Mouse (Mus musculus): ENCODE measurements around the gene Rtp3. TPM values are rescaled to one million over a fixed set of nuclear protein-coding genes. Genes with fewer than 3 reads are reported as not detected.

The Rtp3 gene
- polyA plus RNA-seq, 1 experiment from 2014 or later, result not detected

- H3K27ac ChIP-seq, result no peak overlapping the region
- no peak overlapping the region for H3K9ac ChIP-seq (replicated peaks)
- 76% methylated on average over 10 of the region's 10 CpGs for WGBS
- H3K27me3 ChIP-seq, result no peaks in the 10 kb centered on the region
- no peaks in the 10 kb centered on the region for H3K4me1 ChIP-seq (replicated peaks)
- no peak for ATAC-seq (ENCODE audit: insufficient number of reproducible peaks, insufficient read depth, low FRiP score, low TSS enrichment, low read depth)
- H3K36me3 ChIP-seq, result no peaks in the 10 kb centered on the region
- 0 out of 2 replicates have a peak, but pooled peaks cover under 1% of the 10 kb centered on the region for H3K9me3 ChIP-seq
- no peak overlapping the region for H3K4me3 ChIP-seq (replicated peaks)
- H3K4me2 ChIP-seq, result no peak overlapping the region
Measured at GRCm38 (mm10) chr9:110999856-111000255, 9.5 kb upstream of the Rtp3 start.

GRCm38 (mm10) chr9:110999056-110999455, 8.7 kb upstream of the Rtp3 start:
- no peaks in the 10 kb centered on the region for H3K9me3 ChIP-seq
- H3K4me3 ChIP-seq (replicated peaks), result no peak overlapping the region
- H3K27ac ChIP-seq, result no peak overlapping the region
- ATAC-seq (ENCODE audit: insufficient number of reproducible peaks, insufficient read depth, low FRiP score, low TSS enrichment, low read depth), result no peak
- no peaks in the 10 kb centered on the region for H3K36me3 ChIP-seq
- H3K9ac ChIP-seq (replicated peaks), result no peak overlapping the region
- H3K4me1 ChIP-seq (replicated peaks), result no peaks in the 10 kb centered on the region
- H3K4me2 ChIP-seq, result no peak overlapping the region
- 90% methylated on average over 2 of the region's 2 CpGs for WGBS
- H3K27me3 ChIP-seq, result no peaks in the 10 kb centered on the region

GRCm38 (mm10) chr9:110997245-110997644, 6.9 kb upstream of the Rtp3 start:
- WGBS, result 3% methylated on average over 5 of the region's 5 CpGs
- H3K9me3 ChIP-seq, result no peaks in the 10 kb centered on the region
- no peak overlapping the region for H3K27ac ChIP-seq
- no peaks in the 10 kb centered on the region for H3K36me3 ChIP-seq
- H3K4me3 ChIP-seq (replicated peaks), result no peak overlapping the region
- no peaks in the 10 kb centered on the region for H3K4me1 ChIP-seq (replicated peaks)
- H3K4me2 ChIP-seq, result no peak overlapping the region
- ATAC-seq (ENCODE audit: insufficient number of reproducible peaks, insufficient read depth, low FRiP score, low TSS enrichment, low read depth), result no peak
- H3K9ac ChIP-seq (replicated peaks), result no peak overlapping the region
- H3K27me3 ChIP-seq, result no peaks in the 10 kb centered on the region

GRCm38 (mm10) chr9:110994716-110995172, 4.4 kb upstream of the Rtp3 start:
- 9% methylated on average over 13 of the region's 13 CpGs for WGBS
- Histone ChIP-seq H3K4me1 (replicated peaks) (no peaks in the 10 kb centered on the region), H3K9me3 (no peaks in the 10 kb centered on the region), H3K4me3 (replicated peaks) (peak overlapping the region; percentile 38), H3K27me3 (no peaks in the 10 kb centered on the region), H3K4me2 (peak overlapping the region; percentile 54), H3K36me3 (no peaks in the 10 kb centered on the region), H3K27ac (no peak overlapping the region), H3K9ac (replicated peaks) (no peak overlapping the region)
- peak; percentile 82; the same call in 1 of the 2 replicates for ATAC-seq (ENCODE audit: insufficient number of reproducible peaks, insufficient read depth, low FRiP score, low TSS enrichment, low read depth)

GRCm38 (mm10) chr9:110993281-110993709, 2.9 kb upstream of the Rtp3 start:
- WGBS, result 60% methylated on average over 3 of the region's 3 CpGs

GRCm38 (mm10) chr9:110989543-110989942, 840 bp downstream of the Rtp3 start:
- H3K27ac ChIP-seq, result no peak overlapping the region
- WGBS, result 91% methylated on average over 2 of the region's 2 CpGs
- no peak overlapping the region for H3K4me3 ChIP-seq (replicated peaks)
- H3K27me3 ChIP-seq, result no peaks in the 10 kb centered on the region
- no peak overlapping the region for H3K4me2 ChIP-seq
- H3K9me3 ChIP-seq, result no peaks in the 10 kb centered on the region
- no peaks in the 10 kb centered on the region for H3K36me3 ChIP-seq
- no peak overlapping the region for H3K9ac ChIP-seq (replicated peaks)
- no peak for ATAC-seq (ENCODE audit: insufficient number of reproducible peaks, insufficient read depth, low FRiP score, low TSS enrichment, low read depth)
- no peaks in the 10 kb centered on the region for H3K4me1 ChIP-seq (replicated peaks)

More at GRCm38 (mm10) chr9:110993281-110993709, 2.9 kb upstream of the Rtp3 start:
- Histone ChIP-seq H3K4me1 (replicated peaks) (no peaks in the 10 kb centered on the region), H3K27ac (no peak overlapping the region), H3K27me3 (no peaks in the 10 kb centered on the region), H3K4me2 (no peak overlapping the region), H3K9ac (replicated peaks) (no peak overlapping the region), H3K4me3 (replicated peaks) (no peak overlapping the region), H3K36me3 (no peaks in the 10 kb centered on the region), H3K9me3 (no peaks in the 10 kb centered on the region)
- ATAC-seq (ENCODE audit: insufficient number of reproducible peaks, insufficient read depth, low FRiP score, low TSS enrichment, low read depth), result no peak

GRCm38 (mm10) chr9:110989141-110989540, 1.2 kb downstream of the Rtp3 start:
- H3K9me3 ChIP-seq, result no peaks in the 10 kb centered on the region
- H3K27ac ChIP-seq, result no peak overlapping the region
- no peaks in the 10 kb centered on the region for H3K4me1 ChIP-seq (replicated peaks)
- no peaks in the 10 kb centered on the region for H3K27me3 ChIP-seq
- no peak for ATAC-seq (ENCODE audit: insufficient number of reproducible peaks, insufficient read depth, low FRiP score, low TSS enrichment, low read depth)
- H3K4me3 ChIP-seq (replicated peaks), result no peak overlapping the region
- WGBS, result 64% methylated on average over 4 of the region's 4 CpGs
- H3K9ac ChIP-seq (replicated peaks), result no peak overlapping the region
- no peak overlapping the region for H3K4me2 ChIP-seq
- H3K36me3 ChIP-seq, result no peaks in the 10 kb centered on the region

GRCm38 (mm10) chr9:110988078-110988477, 2.3 kb downstream of the Rtp3 start:
- Histone ChIP-seq H3K27ac (no peak overlapping the region), H3K27me3 (no peaks in the 10 kb centered on the region), H3K9ac (replicated peaks) (no peak overlapping the region), H3K9me3 (no peaks in the 10 kb centered on the region), H3K4me1 (replicated peaks) (no peaks in the 10 kb centered on the region), H3K36me3 (no peaks in the 10 kb centered on the region), H3K4me3 (replicated peaks) (no peak overlapping the region), H3K4me2 (no peak overlapping the region)
- no peak for ATAC-seq (ENCODE audit: insufficient number of reproducible peaks, insufficient read depth, low FRiP score, low TSS enrichment, low read depth)
- WGBS, result 70% methylated on average over 3 of the region's 3 CpGs

GRCm38 (mm10) chr9:110987331-110987730, 3.1 kb downstream of the Rtp3 start:
- ATAC-seq (ENCODE audit: insufficient number of reproducible peaks, insufficient read depth, low FRiP score, low TSS enrichment, low read depth), result no peak
- no peak overlapping the region for H3K4me2 ChIP-seq
- no peaks in the 10 kb centered on the region for H3K27me3 ChIP-seq
- no peak overlapping the region for H3K27ac ChIP-seq
- no peaks in the 10 kb centered on the region for H3K36me3 ChIP-seq
- H3K9me3 ChIP-seq, result no peaks in the 10 kb centered on the region
- no peak overlapping the region for H3K4me3 ChIP-seq (replicated peaks)
- H3K4me1 ChIP-seq (replicated peaks), result no peaks in the 10 kb centered on the region
- H3K9ac ChIP-seq (replicated peaks), result no peak overlapping the region
- 79% methylated on average over 4 of the region's 4 CpGs for WGBS

GRCm38 (mm10) chr9:110985951-110986350, 4.4 kb downstream of the Rtp3 start:
- Histone ChIP-seq H3K36me3 (no peaks in the 10 kb centered on the region), H3K4me1 (replicated peaks) (no peaks in the 10 kb centered on the region), H3K9ac (replicated peaks) (no peak overlapping the region), H3K9me3 (no peaks in the 10 kb centered on the region), H3K27ac (no peak overlapping the region), H3K4me2 (no peak overlapping the region), H3K27me3 (no peaks in the 10 kb centered on the region), H3K4me3 (replicated peaks) (no peak overlapping the region)
- WGBS, result 87% methylated on average over 8 of the region's 8 CpGs
- no peak for ATAC-seq (ENCODE audit: insufficient number of reproducible peaks, insufficient read depth, low FRiP score, low TSS enrichment, low read depth)

GRCm38 (mm10) chr9:110985541-110985940, 4.8 kb downstream of the Rtp3 start:
- Histone ChIP-seq H3K27me3 (no peaks in the 10 kb centered on the region), H3K4me1 (replicated peaks) (no peaks in the 10 kb centered on the region), H3K4me3 (replicated peaks) (no peak overlapping the region), H3K36me3 (no peaks in the 10 kb centered on the region), H3K4me2 (no peak overlapping the region), H3K27ac (no peak overlapping the region), H3K9ac (replicated peaks) (no peak overlapping the region), H3K9me3 (no peaks in the 10 kb centered on the region)
- 89% methylated on average over 5 of the region's 5 CpGs for WGBS
- ATAC-seq (ENCODE audit: insufficient number of reproducible peaks, insufficient read depth, low FRiP score, low TSS enrichment, low read depth), result no peak

- ATAC-seq (ENCODE audit: insufficient number of reproducible peaks, insufficient read depth, low FRiP score, low TSS enrichment, low read depth), result no peak
- Histone ChIP-seq H3K4me3 (replicated peaks) (no peak overlapping the region), H3K27me3 (no peaks in the 10 kb centered on the region), H3K4me2 (no peak overlapping the region), H3K4me1 (replicated peaks) (no peaks in the 10 kb centered on the region), H3K9ac (replicated peaks) (no peak overlapping the region), H3K36me3 (no peaks in the 10 kb centered on the region), H3K9me3 (no peaks in the 10 kb centered on the region), H3K27ac (no peak overlapping the region)
- WGBS, result 92% methylated on average over 9 of the region's 9 CpGs
Measured at GRCm38 (mm10) chr9:110984096-110984495, 6.3 kb downstream of the Rtp3 start.

Data from limb, embryonic 12.5 days (tissue).